Mouse (Mus musculus) olfactory bulb, adult 2 months (tissue): ENCODE data around the gene Midn.

ENCODE experiments used
- CTCF ChIP-seq: fragments of 200-500 bp; IDR thresholded peaks from 2 replicates; pipeline ENCODE4 v1.5.1; 2012; ENCODE audit warnings: low read depth, mild to moderate bottlenecking, low read length, moderate library complexity; ENCODE audit not compliant: insufficient read depth
- POLR2A ChIP-seq: fragments of 200-500 bp; IDR thresholded peaks from 2 replicates; pipeline ENCODE4 v1.6.1; 2012; ENCODE audit warnings: mild to moderate bottlenecking, low read depth, low read length, moderate library complexity; ENCODE audit not compliant: insufficient read depth

GRCm38 (mm10) chr10:80169651-80170050 is 21.6 kb downstream of the Midn start:
- no peak for TF ChIP-seq POLR2A
- TF ChIP-seq CTCF = no peak
